Mouse (Mus musculus): ENCODE data around the gene Pde10a.

The Pde10a gene

GRCm38 (mm10) chr17:8928560-8928959 is 403.4 kb downstream of the Pde10a start:
- in situ Hi-C loops (cut with MboI; ENCODE audit: low sequenced_read_pairs): no loop called here

GRCm38 (mm10) chr17:8929636-8930035 is 404.5 kb downstream of the Pde10a start:
- in situ Hi-C loops (cut with MboI; ENCODE audit: low sequenced_read_pairs): loop anchor here (10.0 kb wide), 1 partner anchor 315 kb away; no protein-coding TSS in a partner anchor

GRCm38 (mm10) chr17:8935604-8936003 is 410.4 kb downstream of the Pde10a start:
- in situ Hi-C loops (cut with MboI; ENCODE audit: low sequenced_read_pairs): loop anchor here (10.0 kb wide), 1 partner anchor 321 kb away; no protein-coding TSS in a partner anchor

- in situ Hi-C loops (cut with MboI; ENCODE audit: low sequenced_read_pairs): loop anchor here (10.0 kb wide), 1 partner anchor 322 kb away; no protein-coding TSS in a partner anchor
Measured at GRCm38 (mm10) chr17:8936603-8937002, 411.4 kb downstream of the Pde10a start.

- in situ Hi-C loops (cut with MboI; ENCODE audit: low sequenced_read_pairs): no loop called here
Measured at GRCm38 (mm10) chr17:8951588-8951987, 426.4 kb downstream of the Pde10a start.

GRCm38 (mm10) chr17:8952951-8953350 is 427.8 kb downstream of the Pde10a start:
- in situ Hi-C loops (cut with MboI; ENCODE audit: low sequenced_read_pairs): no loop called here

GRCm38 (mm10) chr17:8958125-8958524 is 433.0 kb downstream of the Pde10a start:
- in situ Hi-C loops (cut with MboI; ENCODE audit: low sequenced_read_pairs): no loop called here

GRCm38 (mm10) chr17:8960386-8960785 is 435.2 kb downstream of the Pde10a start:
- in situ Hi-C loops (cut with MboI; ENCODE audit: low sequenced_read_pairs): no loop called here

- in situ Hi-C loops (cut with MboI; ENCODE audit: low sequenced_read_pairs): no loop called here
Measured at GRCm38 (mm10) chr17:8961097-8961496, 435.9 kb downstream of the Pde10a start.

- in situ Hi-C loops (cut with MboI; ENCODE audit: low sequenced_read_pairs): no loop called here
Measured at GRCm38 (mm10) chr17:8961644-8962043, 436.5 kb downstream of the Pde10a start.

GRCm38 (mm10) chr17:8965177-8965576 is 440.0 kb downstream of the Pde10a start:
- in situ Hi-C loops (cut with MboI; ENCODE audit: low sequenced_read_pairs): no loop called here

- in situ Hi-C loops (cut with MboI; ENCODE audit: low sequenced_read_pairs): no loop called here
Measured at GRCm38 (mm10) chr17:8972152-8972854, 447.1 kb downstream of the Pde10a start.

GRCm38 (mm10) chr17:8973331-8973730 is 448.2 kb downstream of the Pde10a start:
- in situ Hi-C loops (cut with MboI; ENCODE audit: low sequenced_read_pairs): no loop called here

GRCm38 (mm10) chr17:8974423-8974822 is 449.3 kb downstream of the Pde10a start:
- in situ Hi-C loops (cut with MboI; ENCODE audit: low sequenced_read_pairs): no loop called here

- in situ Hi-C loops (cut with MboI; ENCODE audit: low sequenced_read_pairs): no loop called here
Measured at GRCm38 (mm10) chr17:8974823-8975397, 449.7 kb downstream of the Pde10a start.

GRCm38 (mm10) chr17:8976745-8977144 is 451.6 kb downstream of the Pde10a start:
- in situ Hi-C loops (cut with MboI; ENCODE audit: low sequenced_read_pairs): no loop called here

GRCm38 (mm10) chr17:8977271-8977670 is 452.1 kb downstream of the Pde10a start:
- in situ Hi-C loops (cut with MboI; ENCODE audit: low sequenced_read_pairs): no loop called here

GRCm38 (mm10) chr17:8983576-8983975 is 458.4 kb downstream of the Pde10a start:
- in situ Hi-C loops (cut with MboI; ENCODE audit: low sequenced_read_pairs): no loop called here

GRCm38 (mm10) chr17:8985714-8986113 is 460.5 kb downstream of the Pde10a start:
- in situ Hi-C loops (cut with MboI; ENCODE audit: low sequenced_read_pairs): no loop called here

- in situ Hi-C loops (cut with MboI; ENCODE audit: low sequenced_read_pairs): no loop called here
Measured at GRCm38 (mm10) chr17:8986551-8986950, 461.4 kb downstream of the Pde10a start.

- in situ Hi-C loops (cut with MboI; ENCODE audit: low sequenced_read_pairs): no loop called here
Measured at GRCm38 (mm10) chr17:8987369-8987768, 462.2 kb downstream of the Pde10a start.

- in situ Hi-C loops (cut with MboI; ENCODE audit: low sequenced_read_pairs): no loop called here
Measured at GRCm38 (mm10) chr17:8988119-8988807, 463.1 kb downstream of the Pde10a start, which contains the start of gene 1700010I14Rik. Gene 1700010I14Rik, plus strand, starts transcription at chr17:8988333.
